Mouse (Mus musculus) liver, adult 2 months (tissue): ENCODE data around the gene Apof. TPM values are rescaled to one million over a fixed set of nuclear protein-coding genes. Genes with fewer than 3 reads are reported as not detected.
"Not testable (repeated sequence)": the region's sequence is repeated elsewhere in the genome, so short reads cannot be mapped to it uniquely, and the experiment has no call there.

Experiments used
- DNase-seq: peaks from one replicate; pipeline ENCODE4 v3.0.0-alpha.2; 2011; ENCODE audit warnings: low read depth, low spot score; ENCODE audit errors: extremely low read depth
- H3K27ac ChIP-seq: fragments of 200-500 bp; replicated peaks from 2 replicates; pipeline ENCODE4 v1.5.1; 2012; ENCODE audit warnings: low read depth, mild to moderate bottlenecking, control low read depth, inconsistent platforms, low read length; ENCODE audit not compliant: insufficient read depth
- H3K27me3 ChIP-seq: fragments of 200-500 bp; 2 replicates; pipeline ENCODE4 v1.6.1; 2012; ENCODE audit warnings: mild to moderate bottlenecking, moderate library complexity, low read length, inconsistent platforms; ENCODE audit not compliant: control insufficient read depth, insufficient read depth
- H3K36me3 ChIP-seq: fragments of 200-500 bp; 2 replicates; pipeline ENCODE4 v1.6.1; 2012; ENCODE audit warnings: low read length, inconsistent platforms; ENCODE audit not compliant: control insufficient read depth, insufficient read depth
- H3K4me1 ChIP-seq: fragments of 200-500 bp; 2 replicates; pipeline ENCODE4 v1.6.1; 2011; ENCODE audit warnings: low read length; ENCODE audit not compliant: control insufficient read depth, insufficient read depth
- H3K4me3 ChIP-seq: fragments of 200-500 bp; 2 replicates; pipeline ENCODE4 v1.5.1; 2011; ENCODE audit warnings: low read depth, mild to moderate bottlenecking, control low read depth, low read length, moderate library complexity; ENCODE audit not compliant: insufficient read depth
- H3K79me2 ChIP-seq: fragments of 200-500 bp; 2 replicates; pipeline ENCODE4 v1.6.1; 2012; ENCODE audit warnings: inconsistent platforms, mild to moderate bottlenecking, low read length, moderate library complexity; ENCODE audit not compliant: control insufficient read depth, insufficient read depth
- H3K9ac ChIP-seq: fragments of 200-500 bp; 2 replicates; pipeline ENCODE4 v1.6.1; 2012; ENCODE audit warnings: low read depth, mild to moderate bottlenecking, control low read depth, inconsistent platforms, low read length
- CTCF ChIP-seq: fragments of 200-500 bp; IDR thresholded peaks from 2 replicates; pipeline ENCODE4 v1.5.1; 2011; ENCODE audit warnings: low read depth, low read length, control low read depth
- POLR2A ChIP-seq: fragments of 200-500 bp; IDR thresholded peaks from 2 replicates; pipeline ENCODE4 v1.6.1; 2011; ENCODE audit warnings: low read length, control low read depth; ENCODE audit not compliant: insufficient read depth; ENCODE audit errors: extremely low read depth
- WGBS: fragments of 180-500 bp; shearing (Covaris S2); methylation state at CpG from one replicate; pipeline ENCODE4 v1.1.7; 2018; 5-methylcytosine and 5-hydroxymethylcytosine counted together
- polyA plus RNA-seq: library from polyadenylated mRNA; depleted of rRNA; stranded (reverse); fragments of >200 nt; gene quantifications from 2 replicates; pipeline ENCODE4 v1.2.3, GENCODE M21; 2012
- total RNA-seq: library from RNA; depleted of rRNA; stranded (reverse); fragments of >200 nt; gene quantifications from 2 replicates; pipeline ENCODE4 v1.2.3, GENCODE M21; 2014

The Apof gene
- total and polyA plus RNA-seq, 2 experiments, result 1,422 to 2,079 TPM

GRCm38 (mm10) chr10:128271883-128272282 is 3.4 kb downstream of the Apof start:
- WGBS, result 35% methylated on average over 2 of the region's 2 CpGs
- peak; percentile 62 for DNase-seq
- peak overlapping the region; percentile 68 for H3K9ac ChIP-seq
- peak overlapping the region; percentile 29 for H3K27ac ChIP-seq
- peaks cover 14% of the 10 kb centered on the region for H3K36me3 ChIP-seq
- peaks cover 22% of the 10 kb centered on the region; the same call in 1 of the 2 replicates for H3K79me2 ChIP-seq
- H3K27me3 ChIP-seq, result no peaks in the 10 kb centered on the region
- H3K4me3 ChIP-seq, result peak overlapping the region; percentile 54
- H3K4me1 ChIP-seq, result peaks cover 16% of the 10 kb centered on the region
- TF ChIP-seq CTCF (no peak), POLR2A (no peak)

DNA sequence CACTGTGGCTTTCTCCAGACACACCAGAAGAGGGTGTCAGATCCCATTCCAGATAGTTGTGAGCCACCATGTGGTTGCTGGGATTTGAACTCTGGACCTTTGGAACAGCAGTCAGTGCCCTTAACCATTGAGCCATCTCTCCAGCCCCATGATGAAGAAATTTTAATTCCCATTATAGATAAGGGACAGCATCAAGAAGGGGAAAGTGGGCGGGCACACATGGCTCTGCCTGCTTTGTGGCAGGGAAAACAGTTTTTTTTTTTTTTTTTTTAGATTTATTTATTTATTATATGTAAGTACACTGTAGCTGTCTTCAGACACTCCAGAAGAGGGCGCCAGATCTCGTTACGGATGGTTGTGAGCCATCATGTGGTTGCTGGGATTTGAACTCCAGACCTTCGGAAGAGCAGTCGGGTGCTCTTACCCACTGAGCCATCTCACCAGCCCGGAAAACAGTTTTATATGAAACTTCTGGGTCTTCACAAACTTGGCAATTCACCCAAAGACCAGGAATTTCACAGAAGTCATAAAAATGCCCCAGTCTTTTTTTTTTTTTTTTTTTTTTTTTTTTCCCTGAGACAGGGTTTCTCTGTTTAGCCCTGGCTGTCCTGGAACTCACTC is 4.5 kb downstream of the Apof start:
- WGBS, result 72% methylated on average over 7 of the region's 7 CpGs
- not testable (repeated sequence) for H3K27ac ChIP-seq, H3K27me3 ChIP-seq, H3K9ac ChIP-seq, H3K4me3 ChIP-seq
- peaks cover 22% of the 10 kb centered on the region; the same call in 1 of the 2 replicates for H3K79me2 ChIP-seq
- DNase-seq, result peak; percentile 47
- peaks cover 23% of the 10 kb centered on the region for H3K36me3 ChIP-seq
- peaks cover 12% of the 10 kb centered on the region for H3K4me1 ChIP-seq

- 85% methylated on average over 1 of the region's 1 CpGs for WGBS
Observed at GRCm38 (mm10) chr10:128275374-128275773, 6.9 kb downstream of the Apof start.

DNA sequence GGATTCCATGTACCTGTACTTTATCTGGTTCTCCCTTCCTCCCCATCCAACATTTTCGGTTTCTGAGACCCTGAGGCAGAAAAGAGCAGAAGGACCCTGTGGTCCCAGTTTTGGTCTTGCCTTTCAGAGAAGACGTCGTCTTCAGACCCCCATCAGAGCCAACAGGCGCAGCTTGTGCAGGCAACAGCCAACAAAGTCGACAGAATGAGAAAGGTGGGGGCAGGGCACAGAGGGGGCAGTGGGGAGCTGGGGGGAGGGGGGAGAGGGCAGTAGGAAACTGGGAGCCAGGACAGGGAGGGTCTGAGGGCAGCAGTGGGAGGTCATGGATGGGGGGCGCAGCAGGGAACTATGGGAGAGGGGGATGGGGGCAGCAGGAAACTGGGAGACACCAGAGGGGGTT is 9.7 kb downstream of the Apof start:
- Histone ChIP-seq H3K36me3 (peaks cover 63% of the 10 kb centered on the region), H3K9ac (no peak overlapping the region), H3K27me3 (no peaks in the 10 kb centered on the region), H3K79me2 (peaks cover 6% of the 10 kb centered on the region; the same call in 1 of the 2 replicates), H3K4me3 (no peak overlapping the region), H3K27ac (no peak overlapping the region), H3K4me1 (peaks cover 7% of the 10 kb centered on the region; the same call in 1 of the 2 replicates)
- no peak for DNase-seq
- TF ChIP-seq CTCF (no peak), POLR2A (no peak)
- 78% methylated on average over 6 of the region's 6 CpGs for WGBS

More at GRCm38 (mm10) chr10:128275374-128275773, 6.9 kb downstream of the Apof start:
- DNase-seq, H3K4me3 ChIP-seq, H3K27me3 ChIP-seq, H3K27ac ChIP-seq, H3K9ac ChIP-seq: not testable (repeated sequence)
- peaks cover 17% of the 10 kb centered on the region; the same call in 1 of the 2 replicates for H3K79me2 ChIP-seq
- peaks cover 41% of the 10 kb centered on the region for H3K36me3 ChIP-seq
- peaks cover 12% of the 10 kb centered on the region for H3K4me1 ChIP-seq

DNA sequence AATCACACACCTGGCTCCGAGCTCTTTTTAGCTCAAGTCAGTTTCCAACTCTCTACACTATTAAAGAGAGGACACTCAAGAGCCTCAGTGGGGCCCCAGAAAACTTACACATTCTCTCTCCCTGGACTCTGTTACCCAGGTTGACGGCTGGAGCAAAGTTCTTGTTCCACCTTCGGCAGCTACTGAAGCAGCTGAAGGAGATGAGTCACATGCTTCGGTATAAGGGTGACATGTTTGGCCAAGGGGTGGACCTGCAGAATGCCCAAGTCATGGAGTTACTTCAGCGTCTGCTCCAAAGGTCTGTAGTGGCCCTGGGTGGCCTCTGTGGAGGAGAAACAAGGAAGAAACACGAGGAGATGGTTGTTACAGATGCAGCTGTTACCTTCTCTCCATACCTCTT is 12.5 kb downstream of the Apof start:
- no peak for DNase-seq
- H3K4me3 ChIP-seq, result no peak overlapping the region
- no peak overlapping the region for H3K9ac ChIP-seq
- TF ChIP-seq POLR2A (no peak), CTCF (no peak)
- H3K27me3 ChIP-seq, result no peaks in the 10 kb centered on the region
- WGBS, result 86% methylated on average over 6 of the region's 6 CpGs
- H3K27ac ChIP-seq, result no peak overlapping the region
- H3K79me2 ChIP-seq, result peaks cover 3% of the 10 kb centered on the region; the same call in 1 of the 2 replicates
- no peaks in the 10 kb centered on the region; the same call in 1 of the 2 replicates for H3K4me1 ChIP-seq
- H3K36me3 ChIP-seq, result peaks cover 81% of the 10 kb centered on the region

GRCm38 (mm10) chr10:128281682-128282081 is 13.2 kb downstream of the Apof start:
- WGBS, result 92% methylated on average over 14 of the region's 14 CpGs
- Histone ChIP-seq H3K9ac (0 out of 2 replicates have a peak overlapping the region, but pooled peaks have one; percentile 19), H3K27ac (no peak overlapping the region), H3K36me3 (peaks cover 83% of the 10 kb centered on the region), H3K27me3 (no peaks in the 10 kb centered on the region), H3K79me2 (peaks cover under 1% of the 10 kb centered on the region; the same call in 1 of the 2 replicates), H3K4me3 (no peak overlapping the region), H3K4me1 (no peaks in the 10 kb centered on the region; the same call in 1 of the 2 replicates)
- TF ChIP-seq CTCF (no peak), POLR2A (no peak)
- DNase-seq, result no peak
